Mouse (Mus musculus) WW6 (cell line): ENCODE measurements at regions not wholly inside any gene's neighbourhood (a gene's known extent, or its start where the extent isn't known, plus 50 kb on each side); places are given as distances from the start of the nearest gene placed in this dataset.

ENCODE experiments used
- DNase-seq: peaks from one replicate; pipeline ENCODE4 v3.0.0-alpha.2; 2013; ENCODE audit warnings: low read depth, low spot score

- no peak for DNase-seq
Observed at GRCm38 (mm10) chr2:169450801-169451200, 136.7 kb downstream of the Gm11011 start.

DNA sequence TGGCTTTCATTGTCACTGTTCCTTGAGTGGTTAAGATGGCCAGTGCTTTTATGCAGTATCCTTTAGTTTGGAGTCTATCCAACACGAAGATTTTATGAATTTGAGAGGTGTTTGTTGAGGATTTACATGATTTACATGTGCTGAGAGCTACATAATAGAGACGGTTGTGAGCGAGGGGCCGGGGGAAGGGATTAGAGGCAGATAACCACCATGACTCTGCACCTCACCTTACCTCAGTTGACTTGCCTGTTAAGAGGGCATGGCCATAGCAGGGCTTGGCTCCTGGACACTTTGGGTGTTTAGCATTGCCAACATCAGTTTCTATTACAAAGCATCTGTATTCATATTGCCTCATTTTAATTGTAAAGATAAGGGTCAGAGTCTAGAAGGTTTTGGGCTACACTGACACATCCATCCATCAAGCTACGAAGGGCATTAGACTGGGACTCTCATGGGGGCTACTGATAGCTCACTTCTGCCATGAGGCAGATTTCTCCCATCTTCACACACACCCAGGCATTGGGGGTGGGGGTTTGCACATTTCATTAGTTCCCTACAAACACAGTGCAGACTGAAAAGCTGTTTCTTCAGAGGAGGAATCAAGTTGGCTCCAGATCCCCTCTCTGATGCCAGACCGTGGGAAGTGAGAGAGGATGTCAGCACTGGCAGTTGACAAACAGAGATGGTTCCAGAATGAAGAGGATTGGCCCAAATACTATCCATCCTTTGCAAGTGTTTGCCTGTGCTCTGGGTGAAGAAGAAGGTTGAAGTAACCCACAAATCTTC is 139.9 kb downstream of the Gm11011 start:
- DNase-seq, result no peak

GRCm38 (mm10) chr2:169445877-169446276 is 141.7 kb downstream of the Gm11011 start:
- DNase-seq, result no peak

DNA sequence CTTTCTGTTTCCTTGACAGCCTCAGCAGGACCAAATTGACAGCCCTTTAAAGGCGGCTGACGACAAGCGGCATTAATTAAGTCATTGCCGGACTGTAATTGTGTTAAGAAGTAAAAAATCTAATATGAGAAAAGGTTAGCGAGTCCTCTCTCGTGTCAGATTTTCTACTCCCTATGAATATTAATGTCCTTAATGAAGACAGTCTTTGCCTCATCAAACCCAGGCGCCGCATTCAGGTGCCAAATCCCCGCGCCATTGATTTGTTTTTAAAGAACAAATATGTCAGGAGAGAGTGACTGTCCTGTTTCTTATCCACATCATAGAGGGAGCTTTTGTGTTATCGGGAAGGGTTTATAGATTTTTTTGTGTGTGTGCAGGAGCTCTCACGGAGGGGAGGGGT is 142.2 kb downstream of the Gm11011 start:
- DNase-seq, result no peak

DNA sequence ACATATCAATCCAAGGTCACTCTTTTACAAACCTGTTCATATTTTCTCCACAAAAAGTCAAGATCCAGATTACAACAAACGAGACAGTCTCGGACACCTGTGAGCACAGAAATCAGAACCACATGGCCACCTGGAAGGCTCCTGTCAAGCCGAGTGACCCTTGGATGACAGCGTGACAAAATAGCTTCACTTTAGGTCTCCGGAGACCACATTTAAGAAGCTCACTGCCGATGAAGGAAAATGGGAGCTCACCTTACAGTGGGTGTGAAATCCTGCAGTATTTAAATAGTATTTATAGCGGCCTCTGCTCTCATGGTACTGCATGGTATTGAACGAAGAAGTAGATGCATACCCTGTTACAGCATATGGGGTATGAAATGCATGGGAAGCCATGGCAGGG is 144.3 kb downstream of the Gm11011 start:
- no peak for DNase-seq

- no peak for DNase-seq
Observed at GRCm38 (mm10) chr2:169431516-169431915, 156.0 kb downstream of the Gm11011 start.

DNA sequence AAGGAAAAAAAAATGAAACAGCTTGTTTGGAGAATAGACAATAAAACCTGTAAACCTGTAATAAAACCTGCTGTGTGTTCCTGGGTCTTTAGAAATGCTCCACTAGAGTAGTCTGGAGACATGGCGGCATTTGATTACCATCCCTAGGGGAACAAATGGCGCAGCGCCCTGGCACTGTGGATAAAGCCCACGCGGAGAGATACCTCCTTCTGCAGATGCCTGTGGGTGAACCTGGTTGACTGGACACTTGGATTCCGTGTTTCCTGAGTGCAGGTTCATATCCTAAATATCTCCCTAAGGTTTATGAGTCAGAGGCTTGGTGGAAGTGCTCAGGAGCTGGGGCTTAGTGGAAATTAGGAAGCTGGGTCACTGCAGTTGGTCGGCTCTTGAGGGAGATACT is 158.1 kb downstream of the Gm11011 start:
- no peak for DNase-seq

DNA sequence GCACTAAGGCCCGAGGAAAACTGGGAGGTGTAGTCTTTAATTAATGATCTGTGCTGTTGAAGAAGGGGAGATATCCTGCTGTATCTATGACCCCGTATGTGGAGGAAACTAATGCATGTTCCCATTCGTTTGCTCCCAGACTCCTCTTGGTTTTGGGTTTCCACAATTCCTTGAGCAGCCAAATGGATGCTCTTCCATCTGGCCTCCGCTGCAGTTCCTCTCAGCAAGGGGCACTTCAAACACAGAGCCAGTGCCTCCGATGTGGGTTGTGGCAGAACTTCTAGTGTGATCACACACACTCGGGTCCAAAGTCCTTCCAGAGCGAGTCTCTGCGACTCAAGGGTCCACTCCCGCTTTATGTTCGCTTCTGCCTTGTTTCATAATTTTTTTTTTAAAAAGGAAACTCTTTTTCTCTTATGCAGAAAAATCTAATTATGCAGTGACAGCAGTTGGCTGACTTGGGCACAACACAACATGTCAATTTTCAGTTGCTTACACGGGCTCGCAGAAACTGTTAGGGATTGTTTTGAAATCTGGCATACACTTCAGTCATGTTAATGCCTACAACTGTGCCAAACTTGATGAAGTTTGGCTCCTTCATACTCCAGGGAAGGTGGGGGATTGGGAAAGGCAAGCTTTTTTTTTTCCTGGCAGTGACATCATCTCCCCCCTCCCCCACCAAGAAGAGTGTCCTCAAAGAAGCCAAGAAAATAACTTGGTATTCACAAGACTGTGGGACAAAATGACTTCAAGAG is 163.2 kb downstream of the Gm11011 start:
- no peak for DNase-seq

GRCm38 (mm10) chr2:169412361-169412760 is 175.2 kb downstream of the Gm11011 start:
- DNase-seq, result no peak

DNA sequence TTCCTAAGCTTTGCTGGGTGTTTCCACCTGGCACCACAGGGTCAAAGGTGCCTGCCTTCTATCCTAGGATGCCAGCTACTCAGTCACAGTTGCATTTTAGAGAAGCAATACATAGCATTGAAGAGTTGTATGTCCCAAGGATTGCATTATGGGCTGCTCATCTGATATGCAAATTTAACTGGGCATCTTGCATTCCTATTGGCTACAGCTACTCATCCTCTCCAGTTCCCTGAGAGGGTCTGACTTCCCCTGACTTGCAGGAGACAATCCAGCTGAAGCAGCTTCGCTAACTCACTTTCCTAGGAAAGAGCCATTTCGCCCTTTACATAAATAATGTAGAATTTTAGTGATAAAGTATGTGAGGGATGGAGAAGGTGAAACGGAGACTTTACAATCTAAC is 177.5 kb downstream of the Gm11011 start:
- no peak for DNase-seq

DNA sequence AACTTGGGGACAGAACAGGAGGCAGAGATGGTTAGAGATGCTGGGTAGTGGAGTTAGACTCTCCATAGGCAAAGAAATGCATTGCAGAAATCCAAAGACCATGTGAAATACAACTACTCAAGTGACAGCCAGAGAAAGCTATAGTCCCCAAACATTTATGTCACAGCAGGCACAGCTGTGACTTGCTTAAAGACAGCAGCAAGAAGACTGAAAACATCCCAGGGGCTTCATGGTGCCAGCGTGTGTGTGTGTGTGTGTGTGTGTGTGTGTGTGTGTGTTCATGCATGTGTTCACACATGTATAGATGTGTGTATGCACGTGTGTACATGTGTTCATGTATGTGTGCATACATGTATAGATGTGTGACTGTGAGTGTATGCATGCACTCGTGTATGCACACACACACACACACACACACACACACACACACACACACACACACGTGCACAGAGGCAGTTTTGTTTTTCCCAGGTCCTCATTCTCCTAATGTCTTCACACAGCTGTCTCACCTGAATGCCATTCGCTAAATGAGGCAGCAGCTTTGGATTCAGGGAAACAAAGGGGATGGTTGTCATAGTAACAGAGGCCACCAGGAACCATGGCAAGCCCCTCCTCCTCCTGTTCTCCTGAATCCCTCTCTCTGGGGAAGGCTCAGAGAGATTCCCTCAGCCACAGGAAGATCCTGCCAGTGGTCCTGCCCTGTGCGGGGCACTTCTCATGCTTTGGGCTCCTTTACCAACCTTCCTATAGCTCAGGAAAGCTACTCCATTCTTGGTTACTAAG is 182.4 kb downstream of the Gm11011 start:
- peak; percentile 38 for DNase-seq

DNA sequence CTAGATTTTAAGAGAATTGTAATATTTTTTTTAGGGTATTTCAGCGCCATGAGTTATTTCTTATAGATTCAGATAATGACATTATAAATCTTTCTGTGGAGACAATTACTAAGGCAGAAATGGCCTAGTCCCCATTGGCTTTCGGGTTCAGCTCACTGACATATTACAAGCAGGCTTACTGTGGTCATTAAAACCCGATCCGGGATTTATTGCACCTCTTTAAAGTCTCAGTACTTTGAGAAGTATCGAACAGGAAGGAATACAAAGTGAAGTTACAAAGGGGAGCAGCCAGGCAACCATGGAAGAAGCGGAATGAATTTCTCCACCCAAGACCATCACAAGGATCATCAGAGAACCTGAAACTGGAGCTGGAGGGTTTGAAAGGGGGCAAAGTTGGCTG is 189.8 kb downstream of the Gm11011 start:
- DNase-seq, result no peak

DNA sequence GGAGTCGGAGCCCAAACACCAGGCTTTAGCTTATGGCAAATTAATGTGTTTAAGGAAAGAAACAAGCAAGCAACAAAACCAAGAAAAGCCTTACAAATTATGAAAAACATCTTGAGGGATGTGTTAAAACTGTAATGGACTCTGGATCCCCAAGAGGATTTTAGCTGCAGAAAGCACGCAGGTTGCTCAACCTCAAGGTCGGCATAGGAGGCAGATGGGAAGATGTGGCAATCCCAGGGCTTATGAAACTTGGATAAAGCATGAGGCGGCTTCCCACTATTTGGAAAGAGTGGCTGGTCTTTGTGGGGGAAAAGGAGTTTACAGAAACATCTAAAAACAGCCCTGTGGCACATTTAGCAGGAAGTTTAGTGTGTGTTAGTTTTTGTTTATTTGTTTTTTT is 190.5 kb downstream of the Gm11011 start:
- no peak for DNase-seq

DNA sequence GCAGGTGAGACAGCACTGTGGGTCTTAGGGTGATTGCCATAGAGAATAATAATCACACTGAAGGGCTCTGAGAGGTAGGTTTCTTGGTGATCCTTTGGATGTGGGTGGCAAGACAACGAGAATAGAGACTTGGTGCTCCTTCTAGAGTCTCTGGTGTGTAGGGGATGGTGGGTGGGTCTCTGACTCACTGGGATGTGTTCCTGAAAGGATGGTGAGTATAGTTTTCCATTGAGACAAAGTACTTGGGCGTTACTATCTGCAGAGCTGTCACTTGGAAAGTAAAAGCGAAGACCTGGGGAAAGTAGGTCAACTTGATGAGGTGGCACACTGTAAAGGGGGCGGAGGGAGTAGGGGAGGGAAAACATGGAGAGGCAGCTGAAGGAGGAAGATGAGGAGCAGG is 191.3 kb downstream of the Gm11011 start:
- DNase-seq, result no peak

DNA sequence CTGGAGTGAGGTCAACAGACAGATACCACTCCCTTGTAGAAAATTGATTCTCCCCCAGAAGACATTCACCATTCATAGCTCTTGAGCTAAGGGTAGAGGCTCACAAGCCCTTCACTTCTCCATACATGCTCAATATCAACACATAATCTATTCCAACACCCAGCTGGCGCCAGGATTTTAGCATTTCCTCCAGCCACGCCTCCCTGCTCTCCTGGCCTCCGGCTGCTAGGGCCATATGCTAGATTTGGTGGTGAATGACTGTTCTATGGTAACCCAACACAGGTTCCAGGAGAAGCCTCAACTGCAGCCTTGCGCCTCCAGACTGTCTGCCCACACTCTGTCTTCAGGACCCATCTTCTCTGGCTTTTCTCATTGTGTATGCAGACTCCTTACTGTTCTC is 197.9 kb downstream of the Gm11011 start:
- no peak for DNase-seq

GRCm38 (mm10) chr2:169388569-169388968 is 199.0 kb downstream of the Gm11011 start:
- DNase-seq, result no peak

DNA sequence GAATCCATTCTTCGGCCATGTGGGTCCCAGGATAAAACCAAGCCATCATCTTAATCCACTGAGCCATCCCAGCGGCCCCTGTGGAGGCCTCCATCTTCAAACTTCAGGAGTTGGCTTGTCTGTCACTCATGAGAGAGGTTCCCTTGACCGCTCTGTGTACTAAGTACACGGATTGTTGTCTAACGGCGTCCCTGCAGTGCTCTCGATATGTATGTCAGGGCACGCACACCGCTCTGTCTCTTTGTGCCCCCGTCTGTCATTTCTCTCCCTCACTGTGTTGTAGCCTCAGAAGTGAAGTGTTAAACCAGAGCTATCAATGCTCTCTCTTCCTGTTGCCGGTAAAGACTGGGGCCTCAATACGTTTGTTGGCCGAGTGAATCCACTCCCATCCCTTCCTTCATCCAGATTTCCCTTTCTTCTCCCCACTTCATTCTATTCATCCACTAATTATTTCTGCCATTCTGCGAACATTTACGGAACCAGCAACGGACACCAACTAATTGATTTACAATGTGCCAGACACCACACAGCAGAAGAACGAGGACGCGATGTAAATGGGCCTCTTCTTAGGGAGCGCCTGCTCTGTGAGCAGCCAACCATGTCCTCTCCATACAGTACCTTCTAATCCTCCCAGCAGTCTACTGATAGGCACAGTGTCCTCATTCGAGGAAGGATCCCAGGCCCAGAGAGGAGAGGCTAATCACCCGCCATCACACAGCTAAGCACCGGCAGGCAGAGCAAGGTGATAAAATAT is 199.6 kb downstream of the Gm11011 start:
- no peak for DNase-seq

DNA sequence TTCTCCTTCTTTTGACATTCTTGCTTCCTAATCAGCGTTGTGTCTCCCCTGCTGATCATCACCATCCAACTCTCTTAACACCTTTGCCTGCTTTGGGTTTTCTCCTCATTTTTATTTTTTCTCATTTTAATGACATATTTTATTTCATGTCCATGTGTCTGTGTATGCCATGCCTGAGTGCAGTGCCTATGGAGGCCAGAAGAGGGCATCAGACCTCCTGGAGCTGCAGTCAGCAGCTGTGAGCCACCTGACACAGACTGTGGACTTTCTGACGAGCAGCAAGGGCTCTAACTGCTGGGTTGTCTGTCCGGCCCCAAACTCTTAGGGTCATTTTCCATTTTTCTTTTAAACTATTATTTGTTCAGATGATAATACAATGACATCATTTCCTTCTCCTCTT is 203.8 kb downstream of the Gm11011 start:
- no peak for DNase-seq

GRCm38 (mm10) chr2:169373069-169373468 is 214.5 kb downstream of the Gm11011 start:
- no peak for DNase-seq

DNA sequence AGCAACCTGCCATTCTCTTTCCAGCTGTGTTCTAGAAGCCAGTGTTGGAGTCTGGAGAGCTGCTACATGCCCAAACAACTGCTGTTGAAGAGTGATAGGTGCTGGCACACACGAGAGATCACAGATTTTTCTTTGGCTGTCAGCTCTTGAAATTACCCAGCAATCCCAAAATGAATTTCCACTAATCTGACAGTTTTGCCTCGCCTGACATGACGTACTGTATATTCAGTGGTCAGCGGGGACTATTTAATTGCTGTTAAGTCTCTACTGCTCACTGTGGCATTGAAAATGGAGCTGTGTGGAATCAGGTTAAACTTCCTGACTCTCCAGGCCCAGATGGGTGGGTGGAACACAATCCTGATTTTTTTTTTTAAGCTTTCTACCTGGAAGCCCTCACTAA is 222.5 kb downstream of the Gm11011 start:
- no peak for DNase-seq

GRCm38 (mm10) chr2:169360272-169360671 is 227.3 kb downstream of the Gm11011 start:
- DNase-seq, result peak; percentile 56

DNA sequence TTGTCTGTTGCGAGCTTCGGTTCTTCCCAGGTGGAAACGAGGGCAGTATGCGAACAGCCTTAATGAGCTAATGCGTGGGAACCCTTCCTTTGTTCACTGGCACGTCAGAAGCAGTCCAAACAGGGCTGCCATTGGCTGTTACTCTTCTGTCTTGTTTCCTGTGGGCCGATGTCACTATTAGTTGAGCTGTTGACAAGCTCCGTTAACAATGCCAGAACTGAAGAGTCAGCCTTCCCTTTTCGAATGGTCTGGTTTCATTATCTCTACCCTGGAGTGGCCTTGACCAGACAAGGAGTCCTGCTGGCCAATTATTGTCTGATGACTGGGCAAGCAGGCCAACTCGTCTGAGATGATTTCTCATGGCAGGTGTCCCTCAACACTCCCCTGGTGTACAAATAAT is 230.1 kb downstream of the Gm11011 start:
- DNase-seq, result no peak
